In the genomic region with DNA sequence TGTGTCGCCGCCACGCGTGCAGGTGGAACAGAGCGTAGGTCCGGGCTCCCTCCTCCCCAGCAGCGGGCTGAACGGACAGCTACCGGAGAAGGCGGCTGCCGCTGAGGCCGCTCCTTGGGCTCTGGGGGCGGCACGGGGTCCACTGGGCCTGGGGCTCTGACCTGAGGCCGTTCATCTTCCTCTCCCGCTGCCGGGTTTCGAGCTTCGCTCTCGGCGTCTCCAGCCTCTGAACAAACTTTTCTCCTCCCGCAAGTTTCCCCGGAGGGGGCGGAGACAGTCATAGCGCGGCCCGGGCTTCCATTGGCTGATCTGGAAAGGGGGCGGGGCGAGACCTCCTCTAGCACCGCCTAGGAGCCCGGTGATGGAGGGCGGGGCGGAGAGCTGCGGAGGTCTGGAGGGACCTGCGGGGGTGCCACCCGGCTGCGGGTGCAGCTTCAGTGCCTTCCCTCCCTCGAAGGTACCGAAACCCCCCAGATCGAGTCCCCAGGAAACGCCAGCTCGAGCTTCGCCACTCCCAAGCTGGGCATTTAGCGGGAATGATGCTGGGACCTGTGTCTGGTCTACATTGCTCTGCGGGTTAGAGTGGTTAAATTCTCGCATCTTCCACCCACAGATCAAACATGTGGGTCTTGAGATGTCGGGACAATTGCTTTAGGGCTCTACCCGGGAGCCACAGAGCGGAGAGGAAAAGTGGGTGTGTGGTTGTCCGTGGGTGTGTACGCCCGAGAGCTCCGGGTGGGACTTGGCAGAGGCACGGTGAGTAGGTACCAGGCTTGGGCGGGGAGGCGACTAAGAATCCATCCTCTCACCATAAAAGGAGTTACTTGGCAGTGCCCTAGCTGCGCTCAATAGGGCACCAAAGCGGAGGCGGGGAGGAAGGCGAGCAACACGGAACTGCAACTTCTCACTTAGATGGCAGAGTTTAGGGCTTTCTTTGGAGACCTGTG, we compare ENCODE assay signal across 8 mouse cellular contexts. TPM values are rescaled to one million over a fixed set of nuclear protein-coding genes. Genes with fewer than 3 reads are reported as not detected.
DNase-seq lines count a peak whose midpoint lies in the region; ATAC-seq and TF ChIP-seq lines count a peak whose summit lies in the region.

A gene (minus strand): TSS at position 229 of the 947 bp plus-strand sequence.

- H3K9me3 ChIP-seq in heart, embryonic 11.5 days (replicated peaks; ENCODE audit: control insufficient read depth, low read length) = no peaks in the 10 kb centered on the region
- no peaks in the 10 kb centered on the region for H3K9me3 ChIP-seq in kidney, embryonic 15.5 days (replicated peaks)
- no peaks in the 10 kb centered on the region for H3K9me3 ChIP-seq in liver, embryonic 12.5 days (replicated peaks)
- no peaks in the 10 kb centered on the region for H3K9me3 ChIP-seq in stomach, embryonic 14.5 days (ENCODE audit: control insufficient read depth, low read depth, low read length)

- peak; percentile 95 for DNase-seq in CD4-positive helper T cell, adult 2 months (ENCODE audit: low read depth, low spot score)
- peak; percentile 91 for DNase-seq in brain, embryonic 14.5 days (ENCODE audit: low read depth)
- DNase-seq in naive thymus-derived CD4-positive, alpha-beta T cell, adult 2 months (ENCODE audit: low read depth) = peak; percentile 97

- under 1% methylated on average over 58 of the region's 61 CpGs for WGBS in heart, embryonic 11.5 days (ENCODE audit: insufficient replicate concordance)
- WGBS in kidney, embryonic 15.5 days = under 1% methylated on average over 61 of the region's 61 CpGs
- 2% methylated on average over 61 of the region's 61 CpGs for WGBS in liver, embryonic 12.5 days (ENCODE audit: insufficient replicate concordance)
- WGBS in stomach, embryonic 14.5 days = under 1% methylated on average over 60 of the region's 61 CpGs

- peaks cover 35% of the 10 kb centered on the region for H3K27me3 ChIP-seq in heart, embryonic 11.5 days (ENCODE audit: control insufficient read depth, insufficient read depth, low read length)
- peaks cover 30% of the 10 kb centered on the region for H3K27me3 ChIP-seq in kidney, embryonic 15.5 days
- peaks cover 43% of the 10 kb centered on the region for H3K27me3 ChIP-seq in liver, embryonic 12.5 days (replicated peaks)
- no peaks in the 10 kb centered on the region for H3K27me3 ChIP-seq in stomach, embryonic 14.5 days (ENCODE audit: control insufficient read depth, insufficient read depth, low read length)

- TF ChIP-seq CTCF in brain, embryonic 14.5 days (IDR thresholded peaks at IDR 0.05; ENCODE audit: borderline replicate concordance, extremely low read depth, insufficient read depth, insufficient read length) = no peak

- no peaks in the 10 kb centered on the region for H3K36me3 ChIP-seq in heart, embryonic 11.5 days (ENCODE audit: control insufficient read depth, insufficient read depth, low read length)
- no peaks in the 10 kb centered on the region for H3K36me3 ChIP-seq in kidney, embryonic 15.5 days
- no peaks in the 10 kb centered on the region for H3K36me3 ChIP-seq in liver, embryonic 12.5 days
- no peaks in the 10 kb centered on the region for H3K36me3 ChIP-seq in stomach, embryonic 14.5 days (ENCODE audit: control insufficient read depth, insufficient read depth, low read length)

- H3K4me3 ChIP-seq in heart, embryonic 11.5 days (ENCODE audit: low read depth, low read length) = peak within 1 kb of the TSS; percentile 58
- H3K4me3 ChIP-seq in kidney, embryonic 15.5 days (replicated peaks) = peak within 1 kb of the TSS; percentile 60
- H3K4me3 ChIP-seq in liver, embryonic 12.5 days = peak within 1 kb of the TSS; percentile 72
- H3K4me3 ChIP-seq in stomach, embryonic 14.5 days (ENCODE audit: low read depth, low read length) = peak within 1 kb of the TSS; percentile 60

- H3K27ac ChIP-seq in heart, embryonic 11.5 days (ENCODE audit: low read depth, low read length) = no peak within 1 kb of the TSS
- no peak within 1 kb of the TSS for H3K27ac ChIP-seq in kidney, embryonic 15.5 days
- H3K27ac ChIP-seq in liver, embryonic 12.5 days = 0 out of 2 replicates have a peak within 1 kb of the TSS, but pooled peaks have one; percentile 30
- no peak within 1 kb of the TSS for H3K27ac ChIP-seq in stomach, embryonic 14.5 days (ENCODE audit: low read length)

- H3K4me1 ChIP-seq in heart, embryonic 11.5 days (ENCODE audit: control insufficient read depth, insufficient read depth, low read length) = peaks cover 8% of the 10 kb centered on the region; the same call in 1 of the 2 replicates
- H3K4me1 ChIP-seq in kidney, embryonic 15.5 days = peaks cover 49% of the 10 kb centered on the region
- H3K4me1 ChIP-seq in liver, embryonic 12.5 days = peaks cover 55% of the 10 kb centered on the region
- peaks cover 12% of the 10 kb centered on the region; the same call in 1 of the 2 replicates for H3K4me1 ChIP-seq in stomach, embryonic 14.5 days (ENCODE audit: control insufficient read depth, insufficient read depth, low read length)

- peak within 1 kb of the TSS; percentile 31; the same call in 1 of the 2 replicates for H3K9ac ChIP-seq in heart, embryonic 11.5 days (ENCODE audit: low read depth, low read length)
- H3K9ac ChIP-seq in kidney, embryonic 15.5 days = peak within 1 kb of the TSS; percentile 44
- H3K9ac ChIP-seq in liver, embryonic 12.5 days = peak within 1 kb of the TSS; percentile 78
- peak within 1 kb of the TSS; percentile 21; the same call in 1 of the 2 replicates for H3K9ac ChIP-seq in stomach, embryonic 14.5 days (replicated peaks; ENCODE audit: low read depth, low read length)

- peak within 1 kb of the TSS; percentile 99 for H3K4me2 ChIP-seq in heart, embryonic 11.5 days
- H3K4me2 ChIP-seq in kidney, embryonic 15.5 days = peak within 1 kb of the TSS; percentile 99
- peak within 1 kb of the TSS; percentile 100 for H3K4me2 ChIP-seq in liver, embryonic 12.5 days
- H3K4me2 ChIP-seq in stomach, embryonic 14.5 days (replicated peaks; ENCODE audit: low read depth, low read length) = peak within 1 kb of the TSS; percentile 100

- no peak for TF ChIP-seq POLR2A in brain, embryonic 14.5 days (IDR thresholded peaks at IDR 0.05; ENCODE audit: borderline replicate concordance, extremely low read depth, insufficient read depth, insufficient read length, poor library complexity, severe bottlenecking)

- peak; percentile 87 for ATAC-seq in erythroblast, adult 5-6 weeks (replicated peaks; ENCODE audit: low FRiP score, poor library complexity, severe bottlenecking)
- ATAC-seq in heart, embryonic 11.5 days (replicated peaks; ENCODE audit: insufficient number of reproducible peaks, low FRiP score, low TSS enrichment) = peak; percentile 91
- ATAC-seq in kidney, embryonic 15.5 days (replicated peaks; ENCODE audit: low FRiP score) = peak; percentile 96
- ATAC-seq in liver, embryonic 12.5 days = peak; percentile 94
- peak; percentile 96 for ATAC-seq in stomach, embryonic 14.5 days (ENCODE audit: insufficient number of reproducible peaks, insufficient read depth, low FRiP score, low read depth)

RNA-seq across cellular contexts. Expression of the gene that starts here (rescaled TPM):
- 0.76 and 1.2 TPM in 2 replicates for polyA plus RNA-seq in brain, embryonic 14.5 days (2012; rRNA removed)
- total RNA-seq in erythroblast, adult 5-6 weeks (2015; ENCODE audit: low replicate concordance) = 4.8 and 13.6 TPM in 2 replicates
- 2.0 and 3.7 TPM in 2 replicates for total RNA-seq in erythroblast, adult 5-6 weeks (2017; ENCODE audit: low replicate concordance)
- polyA plus RNA-seq in heart, embryonic 11.5 days (2014; fragmentation: Nextera tagmentation; extraction: Ambion mirVana) = 1.6 and 1.8 TPM in 2 replicates
- polyA plus RNA-seq in kidney, embryonic 15.5 days (2015; fragmentation: Nextera tagmentation; extraction: Ambion mirVana) = 4.2 and 5.2 TPM in 2 replicates
- 2.6 and 2.8 TPM in 2 replicates for polyA plus RNA-seq in liver, embryonic 12.5 days (2016; fragmentation: Nextera tagmentation; extraction: Ambion mirVana)
- polyA plus RNA-seq in stomach, embryonic 14.5 days (2014; fragmentation: Nextera tagmentation; extraction: Ambion mirVana) = 5.1 and 5.8 TPM in 2 replicates

Comparison
In these comparisons a context has a peak if more than half of its experiments do, and no peak if none do; other contexts are left out.
1. H3K9ac ChIP-seq: peak in every context shown above with its lines; median percentile 78 in liver, embryonic 12.5 days; 44 in kidney, embryonic 15.5 days; 31 in heart, embryonic 11.5 days; 21 in stomach, embryonic 14.5 days.